Mouse (Mus musculus) G1E (cell line): ENCODE data around the gene Rbx1. TPM values are rescaled to one million over a fixed set of nuclear protein-coding genes. Genes with fewer than 3 reads are reported as not detected.

Source experiments
- ATAC-seq: 2 replicates; pipeline ENCODE4 v1.8.0; 2016; ENCODE audit warnings: mild to moderate bottlenecking; ENCODE audit not compliant: insufficient number of reproducible peaks, poor library complexity, low FRiP score, severe bottlenecking; ENCODE audit errors: extremely low read depth
- DNase-seq: peaks from one replicate; pipeline ENCODE4 v3.0.0; 2012; ENCODE audit warnings: low spot score
- H3K27me3 ChIP-seq: 2 replicates; pipeline ENCODE4 v1.6.1; 2012; ENCODE audit warnings: mild to moderate bottlenecking, low read length, inconsistent platforms; ENCODE audit not compliant: insufficient read depth
- H3K36me3 ChIP-seq: replicated peaks from 2 replicates; pipeline ENCODE3; 2012; ENCODE audit warnings: mild to moderate bottlenecking, inconsistent platforms
- H3K4me1 ChIP-seq: 2 replicates; pipeline ENCODE4 v1.6.1; 2012; ENCODE audit warnings: low read depth, low read length, inconsistent platforms, mixed read lengths; ENCODE audit not compliant: insufficient read depth
- H3K4me3 ChIP-seq: 2 replicates; pipeline ENCODE4 v1.5.1; 2012; ENCODE audit warnings: low read depth, mild to moderate bottlenecking, inconsistent platforms, low read length, moderate library complexity, mixed read lengths
- H3K9me3 ChIP-seq: replicated peaks from 2 replicates; pipeline ENCODE4 v1.6.1; 2012; ENCODE audit warnings: inconsistent platforms
- CTCF ChIP-seq: IDR thresholded peaks from 2 replicates; pipeline ENCODE4 v1.5.1; 2012; ENCODE audit warnings: low read depth, low read length, inconsistent platforms, mixed read lengths
- GATA1 ChIP-seq: IDR thresholded peaks from 2 replicates; pipeline ENCODE4 v1.6.1; 2012; ENCODE audit warnings: borderline replicate concordance, low read length, inconsistent platforms, mixed read lengths
- GATA2 ChIP-seq: IDR thresholded peaks from 2 replicates; pipeline ENCODE4 v1.6.1; 2012; ENCODE audit warnings: low read depth, low read length, inconsistent platforms, borderline replicate concordance
- POLR2AphosphoS5 ChIP-seq: IDR thresholded peaks from 2 replicates; pipeline ENCODE4 v1.6.1; 2012; ENCODE audit warnings: low read depth, low read length, inconsistent platforms; ENCODE audit not compliant: insufficient replicate concordance
- TAL1 ChIP-seq: conservative IDR thresholded peaks from 2 replicates; pipeline ENCODE4 v1.6.1; 2012; ENCODE audit warnings: low read depth, low read length, inconsistent platforms, mixed read lengths
- polyA plus RNA-seq: library from polyadenylated mRNA; stranded (reverse); fragments of >175 nt; gene quantifications from 2 replicates; pipeline ENCODE4 v1.2.3, GENCODE M21; 2012
- total RNA-seq, 2 experiments: library from RNA; stranded (forward) in 1 of 2; stranded (reverse) in 1 of 2; fragments of 200-1000 nt in 1 of 2; fragments of >200 nt in 1 of 2; fragmentation: Nextera tagmentation in 1 of 2; gene quantifications; 2 replicates each; pipeline ENCODE4 v1.2.3; 2014 to 2017

The Rbx1 gene
- total and polyA plus RNA-seq, 3 experiments, result 73.1 to 361 (median 76.8) TPM

DNA sequence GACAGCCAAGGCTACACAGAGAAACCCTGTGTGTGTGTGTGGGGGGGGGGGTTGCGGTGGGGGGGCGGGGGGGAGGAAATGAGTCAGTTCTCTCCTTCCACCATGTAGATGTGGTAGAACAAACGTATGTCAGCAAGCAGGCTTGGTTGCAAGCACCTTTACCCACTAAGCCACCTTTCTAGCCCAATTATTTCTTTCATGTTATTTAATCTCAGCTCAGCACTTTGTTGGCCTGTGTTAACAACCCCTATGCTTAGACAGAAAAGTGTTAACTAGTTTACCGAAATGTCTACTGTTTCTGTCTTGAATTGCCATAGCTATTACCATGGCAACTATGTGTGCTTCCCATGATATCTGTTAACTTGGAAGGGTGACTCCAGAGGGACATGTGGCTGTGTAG is 44.5 kb downstream of the Rbx1 start:
- H3K27me3 ChIP-seq, result no peaks in the 10 kb centered on the region
- TF ChIP-seq TAL1, result no peak
- no peak for TF ChIP-seq CTCF
- no peak for TF ChIP-seq GATA2
- no peak for TF ChIP-seq POLR2AphosphoS5
- peaks cover 24% of the 10 kb centered on the region for H3K4me1 ChIP-seq

GRCm38 (mm10) chr15:81511601-81512261 is 45.6 kb downstream of the Rbx1 start:
- TF ChIP-seq GATA2, result no peak
- no peak for TF ChIP-seq CTCF
- no peak for TF ChIP-seq GATA1
- TF ChIP-seq TAL1, result no peak
- no peak for TF ChIP-seq POLR2AphosphoS5
- no peak overlapping the region for H3K4me3 ChIP-seq
- H3K9me3 ChIP-seq, result no peaks in the 10 kb centered on the region
- H3K36me3 ChIP-seq, result no peaks in the 10 kb centered on the region
- ATAC-seq (no peak), DNase-seq (no peak)
- no peaks in the 10 kb centered on the region for H3K27me3 ChIP-seq
- H3K4me1 ChIP-seq, result peaks cover 31% of the 10 kb centered on the region

More for the DNA sequence above, 44.5 kb downstream of the Rbx1 start:
- ATAC-seq (no peak), DNase-seq (no peak)
- Histone ChIP-seq H3K36me3 (no peaks in the 10 kb centered on the region), H3K9me3 (no peaks in the 10 kb centered on the region), H3K4me3 (no peak overlapping the region)

DNA sequence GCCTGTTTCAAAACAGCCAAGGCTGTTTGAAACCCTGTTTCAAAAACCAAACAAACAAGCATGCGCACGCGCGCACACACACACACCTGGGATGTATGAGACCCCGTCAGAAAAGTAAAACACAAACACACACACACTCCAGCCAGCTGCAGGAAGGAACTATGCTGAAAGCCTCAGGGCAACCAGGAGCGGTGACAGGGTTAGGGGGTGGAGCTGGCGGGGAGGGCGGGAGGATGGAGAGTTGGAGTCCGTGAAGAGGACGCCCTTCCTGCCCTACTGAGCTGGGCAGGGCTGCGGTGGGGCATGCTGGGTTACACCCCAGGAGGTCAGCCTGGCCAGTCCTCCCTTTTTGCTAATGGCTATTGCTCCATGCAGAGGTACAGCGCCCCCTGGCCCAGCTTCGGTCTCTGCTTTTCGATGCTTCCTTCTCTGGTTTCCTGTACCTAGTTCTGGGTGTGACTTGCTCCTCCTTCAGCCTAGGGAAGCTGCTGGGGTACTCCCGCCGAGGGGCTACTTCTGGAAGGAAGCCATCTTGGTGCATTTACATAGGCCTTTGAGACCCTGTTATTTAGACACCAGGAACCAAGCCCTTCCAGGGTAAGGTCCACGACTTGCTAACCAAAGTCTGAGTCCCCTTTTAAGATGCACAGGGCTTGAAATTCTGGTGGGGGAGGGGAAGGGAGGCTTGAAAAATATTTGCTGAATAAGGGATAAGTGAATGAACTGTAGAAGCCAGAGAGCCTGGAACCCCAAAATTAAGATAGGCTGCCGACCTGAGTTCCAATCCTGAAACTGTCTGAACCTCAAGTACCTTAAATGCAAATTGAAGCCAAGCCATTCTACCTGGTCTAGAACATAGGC is 48.2 kb downstream of the Rbx1 start:
- Histone ChIP-seq H3K27me3 (no peaks in the 10 kb centered on the region), H3K9me3 (no peaks in the 10 kb centered on the region), H3K4me3 (peak overlapping the region; percentile 68), H3K36me3 (no peaks in the 10 kb centered on the region), H3K4me1 (peaks cover 37% of the 10 kb centered on the region)
- DNase-seq (peak; percentile 80), ATAC-seq (peak; percentile 90)
- TF ChIP-seq GATA1, result no peak
- no peak for TF ChIP-seq TAL1
- TF ChIP-seq POLR2AphosphoS5, result no peak
- TF ChIP-seq CTCF, result peak; percentile 53; the same call in 1 of the 2 replicates
- TF ChIP-seq GATA2, result no peak

DNA sequence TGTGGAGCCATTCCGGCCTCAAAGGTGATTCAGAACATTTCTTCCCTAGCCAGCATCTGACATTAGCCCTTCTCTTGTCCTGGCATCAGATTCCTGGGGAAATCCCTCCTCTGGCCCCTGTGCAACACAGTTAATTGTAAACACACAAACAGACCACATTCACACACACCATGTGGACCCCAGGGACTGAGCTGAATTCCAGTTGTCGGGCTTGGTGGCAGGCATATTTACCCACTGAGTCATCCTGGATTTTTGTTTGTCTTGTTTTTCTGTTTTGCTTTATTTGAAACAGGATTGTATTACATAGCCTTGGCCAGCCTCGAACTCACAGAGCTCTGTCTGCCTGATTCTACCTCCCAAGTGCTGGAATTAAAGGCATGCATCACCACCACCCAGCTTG is 49.1 kb downstream of the Rbx1 start:
- DNase-seq, result no peak
- Histone ChIP-seq H3K27me3 (no peaks in the 10 kb centered on the region), H3K4me3 (peak overlapping the region; percentile 68; the same call in 1 of the 2 replicates), H3K9me3 (no peaks in the 10 kb centered on the region), H3K4me1 (peaks cover 37% of the 10 kb centered on the region), H3K36me3 (no peaks in the 10 kb centered on the region)
- TF ChIP-seq CTCF, result no peak
- TF ChIP-seq GATA2, result no peak
- TF ChIP-seq TAL1, result no peak
- TF ChIP-seq POLR2AphosphoS5, result no peak
- no peak for TF ChIP-seq GATA1
- no peak for ATAC-seq

- no peak for TF ChIP-seq CTCF
- no peak for TF ChIP-seq POLR2AphosphoS5
- TF ChIP-seq TAL1, result no peak
- TF ChIP-seq GATA1, result no peak
- no peak for TF ChIP-seq GATA2
- Histone ChIP-seq H3K36me3 (no peaks in the 10 kb centered on the region), H3K4me1 (peaks cover 44% of the 10 kb centered on the region), H3K27me3 (no peaks in the 10 kb centered on the region), H3K4me3 (no peak overlapping the region), H3K9me3 (no peaks in the 10 kb centered on the region)
- DNase-seq (no peak), ATAC-seq (no peak)
Observed at GRCm38 (mm10) chr15:81518031-81518430, 51.9 kb downstream of the Rbx1 start.

DNA sequence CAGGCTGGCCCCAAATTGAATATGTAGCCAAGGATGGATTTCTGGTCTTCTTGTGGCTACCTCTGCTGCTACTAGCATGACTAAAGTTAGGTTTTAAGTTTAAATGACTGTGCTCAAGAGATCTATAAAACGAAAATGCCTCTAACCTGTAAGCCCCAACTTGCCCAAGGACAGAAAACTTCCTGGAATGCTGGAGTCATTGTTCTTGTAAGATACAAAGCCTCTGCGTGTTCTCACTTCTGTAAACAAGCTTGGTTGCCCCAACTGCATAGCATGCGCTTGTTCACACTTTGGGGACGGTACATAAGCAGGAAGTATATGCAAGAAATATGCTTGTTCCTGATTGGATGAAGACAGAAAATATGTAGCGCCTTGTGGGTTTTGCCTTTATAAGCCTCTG is 52.7 kb downstream of the Rbx1 start:
- ATAC-seq (no peak), DNase-seq (no peak)

More for the DNA sequence above, 52.7 kb downstream of the Rbx1 start:
- H3K4me3 ChIP-seq, result no peak overlapping the region
- no peaks in the 10 kb centered on the region for H3K9me3 ChIP-seq
- no peaks in the 10 kb centered on the region for H3K36me3 ChIP-seq
- H3K4me1 ChIP-seq, result peaks cover 43% of the 10 kb centered on the region
- TF ChIP-seq GATA1 (no peak), GATA2 (no peak), POLR2AphosphoS5 (no peak), CTCF (no peak), TAL1 (no peak)
- no peaks in the 10 kb centered on the region for H3K27me3 ChIP-seq
